Mouse (Mus musculus) brain, embryonic 14.5 days (tissue): ENCODE data around the gene Wapl.

Experiments
- CTCF ChIP-seq: fragments of 200-500 bp; IDR thresholded peaks from 2 replicates; pipeline ENCODE4 v1.5.1; 2012; ENCODE audit warnings: inconsistent platforms, mild to moderate bottlenecking, moderate library complexity, borderline replicate concordance; ENCODE audit not compliant: insufficient read depth, insufficient read length; ENCODE audit errors: extremely low read depth
- POLR2A ChIP-seq: fragments of 200-500 bp; IDR thresholded peaks from 2 replicates; pipeline ENCODE4 v1.6.1; 2012; ENCODE audit warnings: mild to moderate bottlenecking, inconsistent platforms, borderline replicate concordance; ENCODE audit not compliant: poor library complexity, insufficient read depth, insufficient read length, severe bottlenecking; ENCODE audit errors: extremely low read depth

GRCm38 (mm10) chr14:34761082-34761959 is 87.6 kb downstream of the Wapl start:
- TF ChIP-seq CTCF = no peak
- no peak for TF ChIP-seq POLR2A
